Mouse (Mus musculus): ENCODE measurements around the gene Pithd1. TPM values are rescaled to one million over a fixed set of nuclear protein-coding genes. Genes with fewer than 3 reads are reported as not detected.
"Not testable (repeated sequence)": the region's sequence is repeated elsewhere in the genome, so short reads cannot be mapped to it uniquely, and the experiment has no call there.

Pithd1 gene
- polyA plus RNA-seq, 1 experiment = 31.8 TPM

DNA sequence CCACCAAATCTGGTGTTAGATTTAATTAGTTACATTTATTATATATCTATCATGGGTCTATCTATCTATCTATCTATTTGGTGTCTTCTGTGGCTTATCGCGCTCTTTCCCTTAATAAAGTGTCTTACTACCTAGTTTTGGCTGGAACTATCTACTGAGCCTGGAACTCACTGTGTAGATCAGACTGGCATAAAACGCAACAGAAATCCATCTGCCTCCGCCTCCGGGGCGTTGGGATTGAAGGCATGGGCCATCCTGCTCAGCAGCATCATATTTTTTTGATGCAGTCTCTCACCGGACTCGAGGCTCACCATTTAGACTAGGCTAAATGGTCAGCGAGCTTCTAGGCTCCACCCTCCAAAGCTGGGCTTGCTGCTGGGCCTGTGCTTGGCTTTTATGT is 650 bp upstream of the Pithd1 start:
- Histone ChIP-seq H3K27ac (ENCODE audit: insufficient read depth, low read depth, low read length) (no peak overlapping the region), H3K36me3 (ENCODE audit: control insufficient read depth, insufficient read depth, low read length) (no peaks in the 10 kb centered on the region), H3K27me3 (replicated peaks; ENCODE audit: control insufficient read depth, insufficient read depth, low read length) (no peaks in the 10 kb centered on the region), H3K4me1 (ENCODE audit: control insufficient read depth, insufficient read depth, low read length) (0 out of 2 replicates have a peak, but pooled peaks cover 2% of the 10 kb centered on the region), H3K4me3 (ENCODE audit: insufficient read depth, low read depth, low read length) (no peak overlapping the region; the same call in 1 of the 2 replicates)
- no peak for TF ChIP-seq POLR2A (IDR thresholded peaks at IDR 0.05; ENCODE audit: low read depth, low read length)
- WGBS = 63% methylated on average over 9 of the region's 9 CpGs
- DNase-seq = no peak

DNA sequence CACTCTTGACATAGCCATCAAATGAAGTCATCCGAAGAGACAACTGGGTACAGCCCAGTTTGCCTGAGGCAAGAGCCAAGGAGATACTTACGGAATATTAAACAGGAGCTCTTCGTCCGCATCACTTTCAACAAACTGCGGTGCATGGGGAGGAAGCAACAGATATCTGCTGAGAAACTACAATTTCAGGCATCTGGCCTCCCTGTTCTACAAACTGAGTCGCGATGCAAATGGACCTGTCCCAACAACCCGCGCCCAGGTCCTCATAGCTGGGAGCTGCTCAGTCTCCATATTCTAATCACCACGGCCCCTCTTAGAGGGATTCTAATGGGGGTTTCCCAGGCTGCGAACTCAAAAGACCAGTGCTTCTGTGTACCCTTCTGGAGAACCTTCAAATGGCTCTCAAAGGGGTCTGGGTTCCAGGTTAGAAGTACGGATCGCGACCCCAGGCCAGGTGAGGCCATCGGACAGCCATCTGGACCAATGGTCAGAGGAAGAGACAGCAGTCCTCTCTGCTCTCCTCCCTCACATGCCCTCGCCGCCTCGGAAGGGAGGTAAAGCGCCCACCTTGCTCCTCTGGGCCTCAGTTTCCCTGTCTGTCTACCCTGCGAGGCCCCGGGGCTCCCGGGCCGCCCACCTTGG is 642 bp downstream of the Pithd1 start:
- Histone ChIP-seq H3K4me3 (ENCODE audit: insufficient read depth, low read depth, low read length) (peak overlapping the region; percentile 76), H3K27ac (ENCODE audit: insufficient read depth, low read depth, low read length) (0 out of 2 replicates have a peak overlapping the region, but pooled peaks have one; percentile 29), H3K27me3 (replicated peaks; ENCODE audit: control insufficient read depth, insufficient read depth, low read length) (no peaks in the 10 kb centered on the region), H3K4me1 (ENCODE audit: control insufficient read depth, insufficient read depth, low read length) (0 out of 2 replicates have a peak, but pooled peaks cover 2% of the 10 kb centered on the region), H3K36me3 (ENCODE audit: control insufficient read depth, insufficient read depth, low read length) (no peaks in the 10 kb centered on the region)
- TF ChIP-seq CTCF (conservative IDR thresholded peaks at IDR 0.05; ENCODE audit: insufficient read depth, insufficient read length, low read depth, low read length) = no peak
- TF ChIP-seq POLR2A (IDR thresholded peaks at IDR 0.05; ENCODE audit: low read depth, low read length) = no peak
- no peak for DNase-seq
- 8% methylated on average over 23 of the region's 23 CpGs for WGBS

DNA sequence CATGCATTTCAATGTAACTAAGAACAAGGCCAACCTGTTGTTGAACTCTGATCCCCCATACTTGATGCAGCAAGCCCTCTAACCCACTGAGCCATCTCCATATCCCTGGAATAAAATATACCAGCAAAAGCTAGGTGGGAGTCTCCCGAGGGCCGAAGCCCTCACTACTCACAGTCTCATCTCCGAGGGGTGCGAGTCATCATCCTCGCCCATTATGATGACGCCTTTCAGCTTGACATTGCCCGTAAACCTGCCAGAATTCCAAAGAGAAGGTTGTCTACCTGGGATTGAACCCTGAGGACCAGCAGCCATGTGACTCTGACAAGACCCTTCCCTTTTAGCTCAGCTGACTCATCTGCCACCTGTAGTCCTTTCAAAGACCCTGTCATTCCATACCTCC is 1.3 kb downstream of the Pithd1 start:
- TF ChIP-seq CTCF (conservative IDR thresholded peaks at IDR 0.05; ENCODE audit: insufficient read depth, insufficient read length, low read depth, low read length) (no peak), POLR2A (IDR thresholded peaks at IDR 0.05; ENCODE audit: low read depth, low read length) (no peak)
- Histone ChIP-seq H3K36me3 (ENCODE audit: control insufficient read depth, insufficient read depth, low read length) (no peaks in the 10 kb centered on the region), H3K4me1 (ENCODE audit: control insufficient read depth, insufficient read depth, low read length) (0 out of 2 replicates have a peak, but pooled peaks cover 2% of the 10 kb centered on the region), H3K27me3 (replicated peaks; ENCODE audit: control insufficient read depth, insufficient read depth, low read length) (no peaks in the 10 kb centered on the region), H3K27ac (ENCODE audit: insufficient read depth, low read depth, low read length) (no peak overlapping the region), H3K4me3 (ENCODE audit: insufficient read depth, low read depth, low read length) (no peak overlapping the region)
- 86% methylated on average over 7 of the region's 7 CpGs for WGBS
- DNase-seq = no peak

DNA sequence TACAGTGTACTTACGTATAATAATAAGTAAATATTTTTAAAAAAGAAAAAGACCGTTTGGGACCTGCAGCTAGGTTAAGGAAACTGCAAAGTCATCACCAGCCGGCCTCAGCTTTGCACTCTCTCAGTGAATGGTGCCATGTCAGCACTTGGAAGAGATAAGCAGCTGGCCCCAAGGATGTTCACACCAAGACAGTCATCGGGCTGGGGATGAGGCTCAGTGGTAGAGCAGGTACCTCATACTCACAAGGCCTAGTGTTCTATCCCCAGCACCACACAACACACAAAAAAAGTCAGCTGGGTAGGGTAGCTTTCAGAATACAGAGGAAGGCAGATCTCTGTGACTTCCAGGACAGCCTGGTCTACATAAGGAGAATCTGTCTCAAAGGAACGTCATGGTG is 1.9 kb downstream of the Pithd1 start:
- Histone ChIP-seq H3K4me3 (ENCODE audit: insufficient read depth, low read depth, low read length) (no peak overlapping the region), H3K27ac (ENCODE audit: insufficient read depth, low read depth, low read length) (no peak overlapping the region), H3K36me3 (ENCODE audit: control insufficient read depth, insufficient read depth, low read length) (no peaks in the 10 kb centered on the region), H3K4me1 (ENCODE audit: control insufficient read depth, insufficient read depth, low read length) (0 out of 2 replicates have a peak, but pooled peaks cover 2% of the 10 kb centered on the region), H3K27me3 (replicated peaks; ENCODE audit: control insufficient read depth, insufficient read depth, low read length) (no peaks in the 10 kb centered on the region)
- DNase-seq = no peak
- 84% methylated on average over 5 of the region's 5 CpGs for WGBS
- no peak for TF ChIP-seq CTCF (conservative IDR thresholded peaks at IDR 0.05; ENCODE audit: insufficient read depth, insufficient read length, low read depth, low read length)

DNA sequence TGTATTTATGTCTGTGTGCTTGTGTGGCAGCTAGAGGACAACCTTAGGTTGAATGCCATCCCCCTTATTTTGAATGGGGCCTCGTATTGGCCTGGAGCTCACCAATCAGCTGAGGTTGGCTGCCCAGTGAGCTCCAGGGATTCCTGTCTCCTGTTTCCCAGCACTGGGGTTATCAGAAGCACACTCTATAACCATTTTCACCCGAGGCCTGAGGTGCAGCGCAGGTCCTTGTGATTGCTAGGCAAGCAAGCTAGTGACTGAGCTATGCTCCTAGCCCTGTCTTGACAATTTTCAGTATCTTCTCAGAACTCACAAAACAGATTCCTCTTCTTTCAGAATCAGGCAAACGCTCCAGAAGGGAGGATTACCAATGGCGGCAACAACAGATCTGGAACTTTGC is 2.5 kb downstream of the Pithd1 start:
- Histone ChIP-seq H3K27me3 (replicated peaks; ENCODE audit: control insufficient read depth, insufficient read depth, low read length) (no peaks in the 10 kb centered on the region), H3K36me3 (ENCODE audit: control insufficient read depth, insufficient read depth, low read length) (no peaks in the 10 kb centered on the region), H3K27ac (ENCODE audit: insufficient read depth, low read depth, low read length) (no peak overlapping the region), H3K4me3 (ENCODE audit: insufficient read depth, low read depth, low read length) (no peak overlapping the region), H3K4me1 (ENCODE audit: control insufficient read depth, insufficient read depth, low read length) (0 out of 2 replicates have a peak, but pooled peaks cover 2% of the 10 kb centered on the region)
- WGBS = 90% methylated on average over 5 of the region's 5 CpGs
- no peak for DNase-seq
- no peak for TF ChIP-seq CTCF (conservative IDR thresholded peaks at IDR 0.05; ENCODE audit: insufficient read depth, insufficient read length, low read depth, low read length)
- no peak for TF ChIP-seq POLR2A (IDR thresholded peaks at IDR 0.05; ENCODE audit: low read depth, low read length)

DNA sequence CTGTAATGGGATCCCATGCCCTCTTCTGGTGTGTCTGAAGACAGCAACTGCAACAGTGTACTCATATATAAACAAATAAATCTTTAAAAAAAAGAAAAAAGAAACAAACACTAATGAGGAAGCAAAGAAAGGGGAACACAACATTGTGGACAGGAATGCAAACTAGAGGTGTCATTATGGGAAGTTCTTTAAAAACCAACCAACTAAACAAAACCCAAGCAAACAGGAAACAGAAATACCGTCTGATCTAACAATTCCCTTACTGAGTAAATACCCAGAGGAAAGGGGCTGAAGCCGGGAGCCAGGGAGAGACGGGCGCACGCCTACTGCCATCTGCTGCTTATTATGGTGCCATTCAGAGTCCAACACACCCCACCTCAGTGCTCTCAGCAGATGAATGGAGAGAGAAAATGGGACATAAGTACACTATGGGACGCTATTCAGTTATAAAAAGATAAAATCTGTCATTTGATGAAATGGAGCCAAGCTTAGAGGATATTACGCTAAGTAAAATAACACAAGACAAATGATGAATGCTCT is 5.5 kb downstream of the Pithd1 start:
- H3K4me3 ChIP-seq (ENCODE audit: insufficient read depth, low read depth, low read length) = no peak overlapping the region
- no peaks in the 10 kb centered on the region for H3K36me3 ChIP-seq (ENCODE audit: control insufficient read depth, insufficient read depth, low read length)
- 0 out of 2 replicates have a peak, but pooled peaks cover 2% of the 10 kb centered on the region for H3K4me1 ChIP-seq (ENCODE audit: control insufficient read depth, insufficient read depth, low read length)
- WGBS = 73% methylated on average over 7 of the region's 7 CpGs
- TF ChIP-seq CTCF (conservative IDR thresholded peaks at IDR 0.05; ENCODE audit: insufficient read depth, insufficient read length, low read depth, low read length) (no peak), POLR2A (IDR thresholded peaks at IDR 0.05; ENCODE audit: low read depth, low read length) (no peak)
- no peak for DNase-seq
- H3K27me3 ChIP-seq (replicated peaks; ENCODE audit: control insufficient read depth, insufficient read depth, low read length) = no peaks in the 10 kb centered on the region
- no peak overlapping the region for H3K27ac ChIP-seq (ENCODE audit: insufficient read depth, low read depth, low read length)

DNA sequence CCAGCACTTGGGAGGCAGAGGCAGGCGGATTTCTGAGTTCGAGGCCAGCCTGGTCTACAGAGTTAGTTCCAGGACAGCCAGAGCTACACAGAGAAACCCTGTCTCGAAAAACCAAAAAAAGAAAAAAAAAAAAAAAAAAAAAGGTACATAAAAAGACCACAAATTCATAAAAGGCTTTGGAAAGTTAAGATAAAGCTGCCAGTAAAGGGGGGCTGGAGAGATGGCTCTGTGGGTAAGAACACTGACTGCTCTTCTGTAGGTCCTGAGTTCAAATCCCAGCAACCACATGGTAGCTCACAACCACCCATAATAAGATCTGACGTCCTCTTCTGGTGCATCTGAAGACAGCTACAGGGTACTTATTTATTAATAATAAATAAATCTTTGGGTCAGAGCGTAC is 6.8 kb downstream of the Pithd1 start:
- not testable (repeated sequence) for H3K4me3 ChIP-seq (ENCODE audit: insufficient read depth, low read depth, low read length); H3K27me3 ChIP-seq (replicated peaks; ENCODE audit: control insufficient read depth, insufficient read depth, low read length); H3K27ac ChIP-seq (ENCODE audit: insufficient read depth, low read depth, low read length); H3K36me3 ChIP-seq (ENCODE audit: control insufficient read depth, insufficient read depth, low read length); H3K4me1 ChIP-seq (ENCODE audit: control insufficient read depth, insufficient read depth, low read length); DNase-seq
- WGBS = 92% methylated on average over 5 of the region's 5 CpGs
